Mouse (Mus musculus) layer of hippocampus, adult 18-20 months (tissue): ENCODE measurements at regions not wholly inside any gene's neighbourhood (a gene's known extent, or its start where the extent isn't known, plus 50 kb on each side); places are given as distances from the start of the nearest gene placed in this dataset.

ENCODE experiments used
- DNase-seq, 2 experiments: peaks; one replicate each; pipeline ENCODE4 v3.0.0; 2022; ENCODE audit warnings: low spot score in 2 of 2

DNA sequence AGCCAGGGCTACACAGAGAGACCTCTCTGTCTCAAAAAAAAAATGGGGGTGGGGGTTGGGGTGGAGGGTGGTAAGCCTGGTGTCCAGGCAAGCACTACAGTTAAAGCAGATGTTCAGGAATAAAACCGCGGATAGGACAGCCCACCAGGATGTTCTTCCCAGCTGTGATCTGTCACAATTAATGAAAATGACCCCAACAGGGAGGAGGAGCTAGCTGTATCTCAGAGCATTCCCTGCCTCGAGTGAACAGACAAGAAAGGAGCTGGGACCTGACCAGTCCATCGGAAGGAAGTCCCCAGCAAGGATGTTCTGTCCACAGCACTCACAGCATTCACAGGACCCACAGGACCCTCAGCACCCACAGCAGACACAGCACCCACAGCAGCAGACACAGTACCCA is 80.4 kb downstream of the Utp6 start:
- no peak for DNase-seq

GRCm38 (mm10) chr11:79878091-79878490 is 84.1 kb downstream of the Utp6 start:
- no peak for DNase-seq

- no peak for DNase-seq
Measured at GRCm38 (mm10) chr11:79877184-79877745, 84.9 kb downstream of the Utp6 start.

GRCm38 (mm10) chr11:79871783-79872628 is 90.2 kb downstream of the Utp6 start:
- DNase-seq = no peak

DNA sequence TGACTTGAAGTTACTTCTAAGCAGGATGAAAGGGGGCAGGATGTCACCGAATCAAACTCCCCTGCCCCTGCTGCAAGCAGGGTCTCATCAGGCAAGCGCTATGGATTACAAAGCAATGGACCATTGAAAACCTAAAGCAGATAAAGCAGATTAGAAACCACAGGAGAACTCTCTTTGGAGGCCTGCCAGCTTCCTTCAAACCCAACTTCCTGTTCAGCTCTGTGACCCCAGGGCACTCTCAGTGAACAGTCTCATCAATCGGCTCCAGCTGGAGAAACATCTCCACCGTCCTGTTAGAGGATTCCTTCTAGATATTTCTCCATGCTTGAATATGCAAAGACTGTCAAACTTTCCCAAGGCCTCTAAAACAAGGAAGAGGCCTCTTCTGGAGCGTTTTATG is 92.0 kb downstream of the Utp6 start:
- no peak for DNase-seq

GRCm38 (mm10) chr11:79869009-79869408 is 93.2 kb downstream of the Utp6 start:
- DNase-seq = no peak

DNA sequence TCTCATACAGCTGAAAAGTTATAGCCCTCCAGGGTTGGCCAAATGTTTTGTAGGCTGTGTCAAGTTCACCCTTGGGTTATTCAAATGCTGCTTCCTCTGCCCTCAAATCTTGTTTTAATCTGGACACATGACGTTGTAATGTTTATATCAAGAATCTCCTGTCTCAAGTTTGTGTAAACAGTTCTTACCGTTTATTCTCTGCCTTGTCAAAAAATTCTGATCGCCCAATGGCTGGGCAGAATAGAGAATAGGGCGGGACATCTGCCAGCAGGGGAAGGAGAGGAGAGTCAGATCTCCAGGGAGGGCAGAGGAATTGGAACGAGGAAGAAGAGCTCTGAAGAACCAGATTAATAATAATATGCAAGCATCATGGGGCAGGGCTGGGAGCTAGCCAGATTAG is 97.4 kb downstream of the Utp6 start:
- DNase-seq = no peak

DNA sequence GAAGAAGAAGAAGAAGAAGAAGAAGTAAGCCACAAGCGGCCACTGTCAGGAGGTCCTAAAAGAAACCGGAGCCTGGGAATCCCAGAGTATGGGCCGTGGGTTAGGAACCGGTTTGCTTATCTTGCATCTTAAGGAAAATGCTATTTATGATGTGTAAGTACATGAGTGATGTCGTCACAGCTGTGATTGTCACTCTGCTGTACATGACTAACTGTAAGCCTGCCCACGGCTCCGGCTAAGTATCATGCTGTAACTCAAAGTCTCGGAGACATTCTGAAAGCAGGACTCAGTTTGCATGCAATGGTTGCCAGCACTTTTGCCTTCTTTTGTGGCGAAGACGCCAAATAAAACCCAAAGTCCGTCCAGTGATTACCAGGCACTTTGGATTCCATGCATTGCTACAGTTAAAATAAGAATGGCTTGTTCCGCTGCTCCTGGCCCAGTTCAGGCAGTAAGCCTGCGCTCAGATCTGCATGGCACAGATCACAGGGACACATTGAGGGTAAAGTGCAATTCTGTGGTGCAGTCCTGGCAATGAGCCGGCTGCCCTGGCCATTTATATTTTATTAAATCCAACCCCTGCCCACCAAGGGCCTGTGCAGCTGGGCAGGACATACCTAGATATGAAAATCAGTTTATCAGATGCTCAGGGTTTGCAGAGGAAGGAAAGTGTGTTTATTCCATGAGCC is 98.6 kb downstream of the Utp6 start:
- no peak for DNase-seq

DNA sequence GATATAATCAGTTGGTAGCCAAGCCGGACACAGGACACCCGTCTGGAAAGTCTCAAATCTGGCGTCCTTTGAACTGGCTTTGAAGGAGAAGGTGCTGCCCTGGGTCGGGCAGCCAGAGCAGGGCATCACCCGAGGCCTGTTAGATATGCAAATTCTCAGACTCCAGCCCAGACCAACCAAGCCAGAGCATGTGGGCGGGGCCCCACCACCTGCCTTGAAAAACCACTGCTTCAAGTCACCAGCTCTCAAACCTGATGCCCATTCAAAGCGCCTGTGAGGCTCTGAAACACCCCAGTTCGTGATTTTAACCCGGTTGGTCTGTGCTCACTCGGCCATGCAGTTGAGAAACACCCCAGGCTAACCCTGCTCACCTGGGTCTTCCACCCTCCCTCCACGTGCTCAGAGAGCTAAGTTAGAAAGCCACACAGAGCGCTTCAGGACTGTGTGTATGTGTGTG is 101.6 kb downstream of the Utp6 start:
- no peak for DNase-seq

DNA sequence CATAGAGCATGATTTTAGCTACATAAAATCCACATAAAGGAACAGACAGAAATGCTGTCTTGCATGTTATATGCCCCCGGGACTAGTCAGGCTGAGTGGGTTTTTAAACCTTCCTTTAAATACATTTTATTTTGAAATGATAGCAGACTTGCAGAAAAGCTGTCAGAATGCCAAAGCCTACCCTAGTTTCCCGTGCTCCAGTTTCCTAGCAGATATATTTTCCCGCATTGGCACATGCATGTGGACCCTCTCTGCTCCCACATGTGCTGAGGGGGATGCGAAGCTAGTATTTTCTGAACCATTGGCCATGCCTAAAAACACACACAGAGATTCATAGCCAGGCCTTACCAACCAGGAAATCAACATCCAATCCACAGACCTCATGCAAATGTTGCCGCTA is 105.8 kb downstream of the Utp6 start:
- peak in 1 of 2 experiments; percentile 20 for DNase-seq

DNA sequence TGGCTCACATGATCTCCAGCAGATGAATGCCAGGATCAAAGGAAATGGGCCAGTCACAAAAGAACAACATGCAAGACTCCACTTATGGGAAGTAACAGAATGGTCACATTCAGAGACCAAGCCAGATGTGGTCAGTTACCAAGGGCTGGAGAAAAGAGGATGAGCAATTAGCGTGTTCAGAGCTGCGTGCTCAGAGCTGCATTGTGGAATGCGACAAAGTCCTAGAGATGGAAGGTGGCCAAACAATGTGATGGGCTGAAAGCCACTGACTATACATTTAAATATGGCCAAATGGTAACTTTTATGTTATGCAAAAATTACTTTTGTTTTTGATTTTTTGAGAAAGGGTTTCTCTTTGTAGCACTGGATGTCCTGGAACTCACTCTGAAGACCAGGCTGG is 112.6 kb downstream of the Utp6 start:
- DNase-seq = no peak

DNA sequence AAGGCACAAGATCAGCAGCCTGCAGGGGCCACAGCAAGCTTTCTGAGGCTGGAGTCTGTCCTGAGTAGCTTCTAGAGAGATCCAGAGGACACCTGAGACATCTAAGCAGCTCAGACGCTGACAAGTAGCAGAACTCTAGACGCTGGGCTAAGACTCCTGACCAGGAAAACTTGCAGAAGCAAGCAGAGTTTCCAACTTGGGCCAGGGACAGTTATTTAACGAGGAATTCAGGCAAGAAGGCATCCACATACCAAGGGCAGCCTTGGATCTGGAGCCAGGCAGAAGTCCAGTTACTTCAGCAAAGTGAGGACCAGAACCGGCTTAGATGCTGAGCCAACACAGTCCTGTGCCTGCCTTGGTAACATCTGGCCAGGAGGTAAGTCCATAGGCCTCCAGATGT is 117.8 kb downstream of the Utp6 start:
- DNase-seq = no peak

DNA sequence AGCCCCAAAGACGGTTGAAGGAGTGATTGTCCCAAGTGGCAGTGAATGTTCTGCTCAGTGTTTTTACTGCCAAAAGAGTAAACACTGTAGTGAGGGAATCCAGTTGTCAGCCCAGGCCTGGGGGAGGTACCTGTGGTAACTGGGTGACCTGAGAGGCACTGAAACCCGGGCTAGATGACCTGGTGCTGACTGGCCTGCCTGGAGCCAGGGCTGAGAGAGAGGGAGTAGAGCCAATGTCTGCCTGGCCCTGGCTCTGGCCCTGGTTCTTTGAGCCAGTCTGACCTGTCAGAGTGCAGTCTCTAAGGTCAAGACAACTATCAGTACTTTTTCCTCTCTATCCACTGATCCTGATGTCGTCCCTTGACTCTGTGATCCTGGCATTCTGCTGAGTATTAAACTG is 119.2 kb downstream of the Utp6 start:
- DNase-seq = no peak

GRCm38 (mm10) chr11:79839973-79840372 is 122.2 kb downstream of the Utp6 start:
- DNase-seq = no peak

DNA sequence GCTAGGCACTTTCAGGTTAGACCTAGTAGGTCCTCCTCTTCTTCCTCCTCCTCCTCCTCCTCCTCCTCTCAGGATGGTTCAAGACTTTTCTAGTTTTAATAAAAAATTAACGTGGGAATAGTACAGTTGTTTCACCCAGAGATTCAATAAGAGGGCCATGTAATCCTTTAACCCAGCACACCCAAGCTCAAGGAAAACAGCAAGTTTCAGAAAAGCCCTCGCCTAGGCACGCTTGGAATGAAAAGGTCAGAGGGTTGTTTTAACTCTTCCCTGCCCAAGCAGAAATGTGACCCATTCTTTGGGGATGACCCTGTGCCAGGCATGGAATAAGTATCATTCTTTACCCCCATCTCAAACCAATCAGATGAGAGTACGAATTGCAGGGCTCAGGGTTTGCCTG is 124.1 kb downstream of the Utp6 start:
- DNase-seq = no peak

- DNase-seq = no peak
Measured at GRCm38 (mm10) chr11:79837076-79837990, 124.9 kb downstream of the Utp6 start.

- no peak for DNase-seq
Measured at GRCm38 (mm10) chr11:79835873-79836272, 126.3 kb downstream of the Utp6 start.

GRCm38 (mm10) chr11:79833817-79834216 is 128.4 kb downstream of the Utp6 start:
- DNase-seq = no peak

DNA sequence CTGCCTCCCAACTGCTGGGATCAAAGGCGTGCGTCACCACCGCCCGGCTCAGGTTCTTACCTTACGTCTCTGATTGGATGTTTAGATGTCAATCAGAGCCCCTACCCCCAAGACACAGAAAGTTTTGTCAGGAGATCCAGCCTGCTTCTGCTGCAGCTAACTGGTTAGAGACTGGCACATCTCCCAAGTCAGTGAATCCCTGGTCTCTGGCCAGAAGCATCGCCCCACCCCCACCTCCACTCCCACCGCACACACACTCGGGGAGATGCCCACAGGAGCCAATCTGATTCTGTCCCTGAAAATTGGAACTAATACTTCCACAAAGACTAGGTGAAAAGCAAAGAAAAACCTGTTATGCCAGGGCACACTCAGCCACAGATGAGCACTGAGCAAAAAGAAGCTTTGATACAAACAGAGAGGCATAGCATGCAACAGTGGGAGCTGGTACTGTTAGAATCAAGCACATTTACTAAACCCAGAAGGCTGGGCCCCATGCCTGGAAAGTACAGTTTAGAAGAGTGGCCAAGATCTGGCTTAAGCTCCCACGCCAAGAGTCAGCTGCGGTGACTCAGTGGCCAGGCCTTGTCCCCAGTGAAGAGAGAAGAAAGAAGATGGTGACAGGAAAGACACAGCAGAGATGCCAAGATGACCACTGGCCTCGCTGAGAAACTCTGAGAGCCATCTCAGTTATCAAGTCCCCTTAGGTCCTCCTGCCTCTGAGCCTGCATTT is 130.4 kb downstream of the Utp6 start:
- no peak for DNase-seq

GRCm38 (mm10) chr11:79830567-79831055 is 131.6 kb downstream of the Utp6 start:
- no peak for DNase-seq
